Mouse (Mus musculus) C2C12 (cell line): ENCODE results near the gene Padi6. TPM values are rescaled to one million over a fixed set of nuclear protein-coding genes. Genes with fewer than 3 reads are reported as not detected.

Experiments used
- H3K27me3 ChIP-seq: one replicate; pipeline ENCODE4 v1.6.1; 2011; ENCODE audit not compliant: control insufficient read depth, insufficient read depth, insufficient read length
- H3K36me3 ChIP-seq: one replicate; pipeline ENCODE4 v1.6.1; 2011; ENCODE audit not compliant: control insufficient read depth, insufficient read depth
- H3K4me3 ChIP-seq: one replicate; pipeline ENCODE4 v1.5.1; 2011; ENCODE audit warnings: mild to moderate bottlenecking, control low read depth; ENCODE audit not compliant: poor library complexity, insufficient read depth, severe bottlenecking
- H3K79me2 ChIP-seq: one replicate; pipeline ENCODE4 v1.6.1; 2011; ENCODE audit not compliant: control insufficient read depth, insufficient read depth
- H3K79me3 ChIP-seq: one replicate; pipeline ENCODE4 v1.6.1; 2011; ENCODE audit warnings: low read depth, control low read depth
- H3ac ChIP-seq: one replicate; pipeline ENCODE3; 2011; ENCODE audit warnings: low read depth; ENCODE audit not compliant: control insufficient read depth, insufficient read length
- CEBPB ChIP-seq: IDR thresholded peaks from one replicate; pipeline ENCODE4 v1.6.1; 2011; ENCODE audit warnings: low read depth, mild to moderate bottlenecking, control low read depth, moderate library complexity
- CTCF ChIP-seq: IDR thresholded peaks from one replicate; pipeline ENCODE4 v1.5.1; 2011; ENCODE audit not compliant: control insufficient read depth, insufficient read depth, insufficient read length
- FOSL1 ChIP-seq: IDR thresholded peaks from one replicate; pipeline ENCODE4 v1.8.0; 2011; ENCODE audit warnings: mild to moderate bottlenecking, low read length; ENCODE audit not compliant: poor library complexity, insufficient read depth, severe bottlenecking
- MAX ChIP-seq: IDR thresholded peaks from one replicate; pipeline ENCODE4 v1.6.1; 2011; ENCODE audit warnings: mild to moderate bottlenecking, control low read depth
- MYOD1 ChIP-seq: IDR thresholded peaks from one replicate; pipeline ENCODE4 v1.6.1; 2011; ENCODE audit warnings: low read depth; ENCODE audit not compliant: control insufficient read depth, insufficient read length
- MYOG ChIP-seq: IDR thresholded peaks from one replicate; pipeline ENCODE4 v1.6.1; 2011; ENCODE audit not compliant: control insufficient read depth, insufficient read length; ENCODE audit errors: extremely low read depth
- USF1 ChIP-seq: IDR thresholded peaks from one replicate; pipeline ENCODE4 v1.6.1; 2011; ENCODE audit warnings: low read depth, mild to moderate bottlenecking, control low read depth, moderate library complexity
- polyA plus RNA-seq: library from polyadenylated mRNA; unstranded; fragments of >200 nt; fragmentation: generic; extraction: Trizol; gene quantifications from one replicate; pipeline ENCODE4 v1.2.1, GENCODE M21; 2012; ENCODE audit warnings: missing spikeins

Gene Padi6
- polyA plus RNA-seq, 1 experiment, result not detected

- TF ChIP-seq CTCF (no peak), USF1 (no peak), FOSL1 (no peak), MAX (no peak)
- H3K27me3 ChIP-seq, result no peaks in the 10 kb centered on the region
- H3K79me3 ChIP-seq, result peaks cover 44% of the 10 kb centered on the region
- no peak overlapping the region for H3ac ChIP-seq
- H3K79me2 ChIP-seq, result peaks cover 69% of the 10 kb centered on the region
- peaks cover 97% of the 10 kb centered on the region for H3K36me3 ChIP-seq
- no peak overlapping the region for H3K4me3 ChIP-seq
Measured at GRCm38 (mm10) chr4:140710781-140711180, 31.7 kb downstream of the Padi6 start.

- no peak overlapping the region for H3K4me3 ChIP-seq
- TF ChIP-seq MYOD1 (no peak), MAX (no peak), CEBPB (no peak), CTCF (no peak), FOSL1 (no peak), USF1 (no peak), MYOG (no peak)
- H3K79me3 ChIP-seq, result peaks cover 56% of the 10 kb centered on the region
- no peaks in the 10 kb centered on the region for H3K27me3 ChIP-seq
- H3ac ChIP-seq, result no peak overlapping the region
- H3K79me2 ChIP-seq, result peaks cover 74% of the 10 kb centered on the region
- H3K36me3 ChIP-seq, result peaks cover 97% of the 10 kb centered on the region
Measured at GRCm38 (mm10) chr4:140709617-140710016, 32.8 kb downstream of the Padi6 start.

GRCm38 (mm10) chr4:140709111-140709510 lies 33.3 kb downstream of the Padi6 start:
- peaks cover 79% of the 10 kb centered on the region for H3K79me2 ChIP-seq
- no peak for TF ChIP-seq FOSL1
- no peak for TF ChIP-seq MYOD1
- TF ChIP-seq CTCF, result no peak
- no peak for TF ChIP-seq USF1
- no peak for TF ChIP-seq MYOG
- TF ChIP-seq CEBPB, result no peak
- no peak for TF ChIP-seq MAX
- H3K27me3 ChIP-seq, result no peaks in the 10 kb centered on the region
- no peak overlapping the region for H3K4me3 ChIP-seq
- H3ac ChIP-seq, result no peak overlapping the region
- H3K79me3 ChIP-seq, result peaks cover 57% of the 10 kb centered on the region
- peaks cover 97% of the 10 kb centered on the region for H3K36me3 ChIP-seq

- peaks cover 86% of the 10 kb centered on the region for H3K79me2 ChIP-seq
- H3ac ChIP-seq, result no peak overlapping the region
- H3K79me3 ChIP-seq, result peaks cover 62% of the 10 kb centered on the region
- H3K4me3 ChIP-seq, result no peak overlapping the region
- H3K36me3 ChIP-seq, result peaks cover 92% of the 10 kb centered on the region
- no peak for TF ChIP-seq MYOG
- no peak for TF ChIP-seq USF1
- TF ChIP-seq MAX, result no peak
- TF ChIP-seq CTCF, result no peak
- no peak for TF ChIP-seq CEBPB
- TF ChIP-seq MYOD1, result no peak
- TF ChIP-seq FOSL1, result no peak
- no peaks in the 10 kb centered on the region for H3K27me3 ChIP-seq
Measured at GRCm38 (mm10) chr4:140708297-140708927, 34.0 kb downstream of the Padi6 start.

- no peak for TF ChIP-seq MAX
- no peak for TF ChIP-seq FOSL1
- no peak for TF ChIP-seq CTCF
- TF ChIP-seq MYOG, result no peak
- TF ChIP-seq USF1, result no peak
- no peak for TF ChIP-seq MYOD1
- TF ChIP-seq CEBPB, result no peak
- Histone ChIP-seq H3K79me2 (peaks cover 94% of the 10 kb centered on the region), H3K4me3 (no peak overlapping the region), H3ac (no peak overlapping the region), H3K36me3 (peaks cover 84% of the 10 kb centered on the region), H3K27me3 (no peaks in the 10 kb centered on the region), H3K79me3 (peaks cover 70% of the 10 kb centered on the region)
Measured at GRCm38 (mm10) chr4:140707615-140708014, 34.8 kb downstream of the Padi6 start.
